Mouse (Mus musculus) thymus, adult 2 months (tissue): ENCODE measurements around the gene Synpo2.

Experiments used
- CTCF ChIP-seq: fragments of 200-500 bp; IDR thresholded peaks from 2 replicates; pipeline ENCODE4 v1.5.1; 2012; ENCODE audit warnings: mild to moderate bottlenecking, control low read depth, low read length, moderate library complexity, borderline replicate concordance; ENCODE audit not compliant: control insufficient read depth, poor library complexity, insufficient read depth; ENCODE audit errors: extremely low read depth
- POLR2A ChIP-seq: fragments of 200-500 bp; IDR thresholded peaks from 2 replicates; pipeline ENCODE4 v1.6.1; 2012; ENCODE audit warnings: mild to moderate bottlenecking, low read length, control low read depth, moderate library complexity; ENCODE audit not compliant: control insufficient read depth, poor library complexity, insufficient read depth; ENCODE audit errors: extremely low read depth

DNA sequence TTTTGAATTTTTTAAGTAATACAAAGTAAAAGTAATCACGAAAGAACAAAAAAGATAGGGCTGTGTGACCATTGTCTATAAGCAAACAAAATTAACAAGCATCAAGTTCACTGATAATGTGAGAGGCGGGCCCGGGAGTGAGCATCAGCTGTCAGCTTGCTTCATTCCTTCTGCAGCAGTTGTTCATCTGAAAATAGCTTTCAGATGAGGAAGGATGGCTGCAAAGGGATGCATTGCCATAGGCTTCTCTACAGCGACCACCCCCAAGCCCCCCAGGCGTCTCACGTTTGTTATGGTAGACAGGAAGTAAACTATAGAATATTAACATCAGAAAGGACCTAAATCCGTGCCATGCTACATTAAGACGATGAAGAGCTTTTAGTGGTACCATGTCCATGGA lies 202.1 kb downstream of the Synpo2 start:
- TF ChIP-seq CTCF (no peak), POLR2A (no peak)
